Mouse (Mus musculus): ENCODE measurements around the gene Alg2.

The Alg2 gene

GRCm38 (mm10) chr4:47419268-47419973, 54.7 kb downstream of the Alg2 start:
- intact Hi-C loops (cut with DNase I): no loop called here

GRCm38 (mm10) chr4:47417871-47418270, 56.3 kb downstream of the Alg2 start:
- intact Hi-C loops (cut with DNase I): no loop called here

Data from adrenal gland (tissue).